Mouse (Mus musculus) lung, embryonic 16.5 days (tissue): ENCODE results near the gene Syt15. TPM values are rescaled to one million over a fixed set of nuclear protein-coding genes. Genes with fewer than 3 reads are reported as not detected.
A peak's percentile ranks its signal among the peaks of the same experiment; 100 is the strongest.

ENCODE experiments used
- ATAC-seq: fragments of 200-750 bp; cut with Nextera tagmentation; 2 replicates; pipeline ENCODE4 v1.8.0; 2017; ENCODE audit warnings: low read depth, mild to moderate bottlenecking, moderate library complexity
- H3K27ac ChIP-seq: fragments of 300-500 bp; sonication (generic); 2 replicates; pipeline ENCODE4 v1.5.1; 2014; ENCODE audit warnings: mild to moderate bottlenecking, control low read depth, low read length
- H3K27me3 ChIP-seq: fragments of 300-500 bp; sonication (generic); 2 replicates; pipeline ENCODE4 v1.6.1; 2014; ENCODE audit warnings: low read depth, low read length, mixed read lengths; ENCODE audit not compliant: control insufficient read depth, insufficient read depth
- H3K36me3 ChIP-seq: fragments of 300-500 bp; sonication (generic); 2 replicates; pipeline ENCODE4 v1.6.1; 2014; ENCODE audit warnings: low read length; ENCODE audit not compliant: control insufficient read depth, insufficient read depth
- H3K4me1 ChIP-seq: fragments of 300-500 bp; sonication (generic); replicated peaks from 2 replicates; pipeline ENCODE4 v1.6.1; 2014; ENCODE audit warnings: low read length, mixed read lengths; ENCODE audit not compliant: control insufficient read depth, insufficient read depth
- H3K4me2 ChIP-seq: fragments of 300-500 bp; sonication (generic); 2 replicates; pipeline ENCODE4 v1.6.1; 2014; ENCODE audit warnings: low read depth, low read length, control low read depth
- H3K4me3 ChIP-seq: fragments of 300-500 bp; sonication (generic); 2 replicates; pipeline ENCODE4 v1.5.1; 2014; ENCODE audit warnings: mild to moderate bottlenecking, low read length, control low read depth
- H3K9ac ChIP-seq: fragments of 300-500 bp; sonication (generic); 2 replicates; pipeline ENCODE4 v1.6.1; 2014; ENCODE audit warnings: low read length, control low read depth
- H3K9me3 ChIP-seq: fragments of 300-500 bp; sonication (generic); 2 replicates; pipeline ENCODE4 v1.6.1; 2016; ENCODE audit warnings: low read length; ENCODE audit not compliant: control insufficient read depth
- WGBS: fragments of 180-500 bp; shearing (Covaris S2); extraction: QIAGEN DNeasy Blood & Tissue Kit; methylation state at CpG from one replicate; pipeline ENCODE4 v1.1.7; 2014; 5-methylcytosine and 5-hydroxymethylcytosine counted together
- polyA plus RNA-seq: library from polyadenylated mRNA; unstranded; fragments of >200 nt; fragmentation: Nextera tagmentation; extraction: Ambion mirVana; gene quantifications from 2 replicates; pipeline ENCODE4 v1.2.1, GENCODE M21; 2015

Syt15 gene
- 0.87 and 1.0 TPM in 2 replicates for polyA plus RNA-seq

GRCm38 (mm10) chr14:34219295-34219694, at the start of gene Syt15:
Syt15 (plus strand) TSS chr14:34219595.
- H3K36me3 ChIP-seq, result no peaks in the 10 kb centered on the region
- peak within 1 kb of the TSS; percentile 64 for H3K4me2 ChIP-seq
- 52% methylated on average over 6 of the region's 6 CpGs for WGBS
- H3K9ac ChIP-seq, result peak within 1 kb of the TSS; percentile 48
- ATAC-seq, result no peak
- H3K4me3 ChIP-seq, result peak within 1 kb of the TSS; percentile 41
- no peak within 1 kb of the TSS for H3K27ac ChIP-seq
- H3K4me1 ChIP-seq, result peaks cover 10% of the 10 kb centered on the region; the same call in 1 of the 2 replicates
- H3K27me3 ChIP-seq, result peaks cover 19% of the 10 kb centered on the region
- no peaks in the 10 kb centered on the region for H3K9me3 ChIP-seq

- 63% methylated on average over 3 of the region's 3 CpGs for WGBS
- Histone ChIP-seq H3K4me1 (no peaks in the 10 kb centered on the region), H3K4me3 (no peak overlapping the region), H3K27ac (no peak overlapping the region), H3K36me3 (no peaks in the 10 kb centered on the region), H3K9ac (no peak overlapping the region), H3K27me3 (no peaks in the 10 kb centered on the region), H3K4me2 (no peak overlapping the region), H3K9me3 (no peaks in the 10 kb centered on the region)
- ATAC-seq, result no peak
These were observed 48.3 kb upstream of the Syt15 start for GRCm38 (mm10) chr14:34171107-34171506.

- no peak overlapping the region for H3K4me3 ChIP-seq
- no peak for ATAC-seq
- H3K9ac ChIP-seq, result no peak overlapping the region
- H3K4me2 ChIP-seq, result no peak overlapping the region
- no peaks in the 10 kb centered on the region; the same call in 1 of the 2 replicates for H3K9me3 ChIP-seq
- no peaks in the 10 kb centered on the region for H3K4me1 ChIP-seq
- H3K36me3 ChIP-seq, result no peaks in the 10 kb centered on the region
- H3K27ac ChIP-seq, result no peak overlapping the region
- H3K27me3 ChIP-seq, result no peaks in the 10 kb centered on the region
- WGBS, result 76% methylated on average over 3 of the region's 3 CpGs
These were observed 40.0 kb upstream of the Syt15 start for GRCm38 (mm10) chr14:34179351-34179750.

- ATAC-seq, result no peak
- Histone ChIP-seq H3K9ac (no peak overlapping the region), H3K27me3 (no peaks in the 10 kb centered on the region), H3K4me1 (no peaks in the 10 kb centered on the region), H3K36me3 (no peaks in the 10 kb centered on the region), H3K27ac (no peak overlapping the region), H3K4me2 (no peak overlapping the region), H3K9me3 (no peaks in the 10 kb centered on the region; the same call in 1 of the 2 replicates), H3K4me3 (no peak overlapping the region)
- WGBS, result 81% methylated on average over 1 of the region's 1 CpGs
These were observed 36.3 kb upstream of the Syt15 start for GRCm38 (mm10) chr14:34183101-34183500.

- Histone ChIP-seq H3K4me3 (no peak overlapping the region), H3K9me3 (no peaks in the 10 kb centered on the region), H3K27me3 (no peaks in the 10 kb centered on the region), H3K4me2 (no peak overlapping the region), H3K36me3 (no peaks in the 10 kb centered on the region), H3K4me1 (no peaks in the 10 kb centered on the region), H3K27ac (no peak overlapping the region), H3K9ac (no peak overlapping the region)
- WGBS, result 69% methylated on average over 5 of the region's 5 CpGs
- ATAC-seq, result 0 out of 2 replicates have a peak, but pooled peaks have one; percentile 38
These were observed 30.8 kb upstream of the Syt15 start for GRCm38 (mm10) chr14:34188629-34189028.

GRCm38 (mm10) chr14:34190361-34190760, 29.0 kb upstream of the Syt15 start:
- Histone ChIP-seq H3K9ac (no peak overlapping the region), H3K27me3 (no peaks in the 10 kb centered on the region), H3K4me2 (no peak overlapping the region), H3K4me1 (no peaks in the 10 kb centered on the region), H3K4me3 (no peak overlapping the region), H3K9me3 (no peaks in the 10 kb centered on the region), H3K27ac (no peak overlapping the region), H3K36me3 (no peaks in the 10 kb centered on the region)
- no peak for ATAC-seq
- 59% methylated on average over 7 of the region's 7 CpGs for WGBS

- Histone ChIP-seq H3K27me3 (no peaks in the 10 kb centered on the region), H3K9ac (no peak overlapping the region), H3K36me3 (no peaks in the 10 kb centered on the region), H3K9me3 (no peaks in the 10 kb centered on the region), H3K27ac (no peak overlapping the region), H3K4me2 (no peak overlapping the region), H3K4me3 (no peak overlapping the region), H3K4me1 (no peaks in the 10 kb centered on the region)
- no peak for ATAC-seq
- 82% methylated on average over 4 of the region's 4 CpGs for WGBS
These were observed 25.5 kb upstream of the Syt15 start for GRCm38 (mm10) chr14:34193879-34194278.

GRCm38 (mm10) chr14:34195466-34195865, 23.9 kb upstream of the Syt15 start:
- Histone ChIP-seq H3K27me3 (peaks cover 3% of the 10 kb centered on the region; the same call in 1 of the 2 replicates), H3K27ac (no peak overlapping the region), H3K9ac (no peak overlapping the region), H3K9me3 (no peaks in the 10 kb centered on the region), H3K36me3 (no peaks in the 10 kb centered on the region), H3K4me1 (no peaks in the 10 kb centered on the region), H3K4me2 (no peak overlapping the region), H3K4me3 (no peak overlapping the region)
- no peak for ATAC-seq
- WGBS, result 86% methylated on average over 15 of the region's 15 CpGs

- no peak for ATAC-seq
- no peak overlapping the region for H3K9ac ChIP-seq
- H3K27me3 ChIP-seq, result peaks cover 3% of the 10 kb centered on the region; the same call in 1 of the 2 replicates
- no peaks in the 10 kb centered on the region; the same call in 1 of the 2 replicates for H3K4me1 ChIP-seq
- WGBS, result 34% methylated on average over 4 of the region's 4 CpGs
- H3K36me3 ChIP-seq, result no peaks in the 10 kb centered on the region
- no peak overlapping the region for H3K27ac ChIP-seq
- H3K9me3 ChIP-seq, result no peaks in the 10 kb centered on the region
- no peak overlapping the region for H3K4me3 ChIP-seq
- no peak overlapping the region for H3K4me2 ChIP-seq
These were observed 22.7 kb upstream of the Syt15 start for GRCm38 (mm10) chr14:34196706-34197105.
